Mouse (Mus musculus) neural tube, embryonic 14.5 days (tissue): ENCODE data around the gene Lrrc4. TPM values are rescaled to one million over a fixed set of nuclear protein-coding genes. Genes with fewer than 3 reads are reported as not detected.

ENCODE experiments used
- ATAC-seq: fragments of 200-750 bp; cut with Nextera tagmentation; 2 replicates; pipeline ENCODE4 v1.8.0; 2017; ENCODE audit warnings: low read depth, mild to moderate bottlenecking, moderate TSS enrichment, moderate library complexity
- H3K27ac ChIP-seq: fragments of 300-500 bp; sonication (generic); 2 replicates; pipeline ENCODE4 v1.5.1; 2014; ENCODE audit warnings: low read depth, mild to moderate bottlenecking, control low read depth, low read length, moderate library complexity, mixed read lengths
- H3K27me3 ChIP-seq: fragments of 300-500 bp; sonication (generic); 2 replicates; pipeline ENCODE4 v1.6.1; 2014; ENCODE audit warnings: low read length; ENCODE audit not compliant: control insufficient read depth, insufficient read depth
- H3K36me3 ChIP-seq: fragments of 300-500 bp; sonication (generic); 2 replicates; pipeline ENCODE4 v1.6.1; 2014; ENCODE audit warnings: low read length, mixed read lengths; ENCODE audit not compliant: control insufficient read depth, insufficient read depth
- H3K4me1 ChIP-seq: fragments of 300-500 bp; sonication (generic); 2 replicates; pipeline ENCODE4 v1.6.1; 2014; ENCODE audit warnings: low read length; ENCODE audit not compliant: control insufficient read depth, insufficient read depth
- H3K4me2 ChIP-seq: fragments of 300-500 bp; sonication (generic); 2 replicates; pipeline ENCODE4 v1.6.1; 2014; ENCODE audit warnings: mild to moderate bottlenecking, low read depth, low read length, control low read depth
- H3K4me3 ChIP-seq: fragments of 300-500 bp; sonication (generic); 2 replicates; pipeline ENCODE4 v1.5.1; 2014; ENCODE audit warnings: low read depth, low read length, control low read depth, mixed read lengths
- H3K9ac ChIP-seq: fragments of 300-500 bp; sonication (generic); replicated peaks from 2 replicates; pipeline ENCODE4 v1.6.1; 2014; ENCODE audit warnings: low read depth, mild to moderate bottlenecking, control low read depth, low read length, mixed read lengths
- H3K9me3 ChIP-seq: fragments of 300-500 bp; sonication (generic); 2 replicates; pipeline ENCODE4 v1.6.1; 2016; ENCODE audit warnings: low read length; ENCODE audit not compliant: control insufficient read depth
- WGBS: fragments of 180-500 bp; shearing (Covaris S2); extraction: QIAGEN DNeasy Blood & Tissue Kit; methylation state at CpG from one replicate; pipeline ENCODE4 v1.1.7; 2014; 5-methylcytosine and 5-hydroxymethylcytosine counted together
- polyA plus RNA-seq: library from polyadenylated mRNA; unstranded; fragments of >200 nt; fragmentation: Nextera tagmentation; extraction: Ambion mirVana; gene quantifications from 2 replicates; pipeline ENCODE4 v1.2.1, GENCODE M21; 2014

Lrrc4 gene
- polyA plus RNA-seq, 1 experiment from 2014 or later, result 11.5 TPM

GRCm38 (mm10) chr6:28678896-28679295, 152.7 kb downstream of the Lrrc4 start:
- Histone ChIP-seq H3K27me3 (no peaks in the 10 kb centered on the region), H3K4me1 (no peaks in the 10 kb centered on the region), H3K4me3 (no peak overlapping the region), H3K36me3 (no peaks in the 10 kb centered on the region), H3K9ac (no peak overlapping the region), H3K9me3 (no peaks in the 10 kb centered on the region), H3K4me2 (no peak overlapping the region), H3K27ac (no peak overlapping the region)
- 92% methylated on average over 1 of the region's 1 CpGs for WGBS
- no peak for ATAC-seq

- WGBS, result 96% methylated on average over 1 of the region's 1 CpGs
Measured at GRCm38 (mm10) chr6:28674686-28675085, 156.9 kb downstream of the Lrrc4 start.

GRCm38 (mm10) chr6:28672388-28672787, 159.2 kb downstream of the Lrrc4 start:
- ATAC-seq, result no peak
- Histone ChIP-seq H3K36me3 (no peaks in the 10 kb centered on the region), H3K9ac (no peak overlapping the region), H3K4me1 (no peaks in the 10 kb centered on the region), H3K27me3 (no peaks in the 10 kb centered on the region), H3K4me2 (no peak overlapping the region), H3K9me3 (no peaks in the 10 kb centered on the region), H3K27ac (no peak overlapping the region), H3K4me3 (no peak overlapping the region)
- 40% methylated on average over 1 of the region's 1 CpGs for WGBS

More at GRCm38 (mm10) chr6:28674686-28675085, 156.9 kb downstream of the Lrrc4 start:
- no peak overlapping the region for H3K27ac ChIP-seq
- no peaks in the 10 kb centered on the region for H3K27me3 ChIP-seq
- no peaks in the 10 kb centered on the region for H3K4me1 ChIP-seq
- H3K4me3 ChIP-seq, result no peak overlapping the region
- no peaks in the 10 kb centered on the region for H3K9me3 ChIP-seq
- H3K9ac ChIP-seq, result no peak overlapping the region
- no peak for ATAC-seq
- no peak overlapping the region for H3K4me2 ChIP-seq
- no peaks in the 10 kb centered on the region for H3K36me3 ChIP-seq

- ATAC-seq, result no peak
- H3K27ac ChIP-seq, result no peak overlapping the region
- H3K9ac ChIP-seq, result no peak overlapping the region
- H3K4me2 ChIP-seq, result no peak overlapping the region
- H3K36me3 ChIP-seq, result no peaks in the 10 kb centered on the region
- H3K9me3 ChIP-seq, result no peaks in the 10 kb centered on the region
- 90% methylated on average over 5 of the region's 5 CpGs for WGBS
- no peaks in the 10 kb centered on the region for H3K4me1 ChIP-seq
- no peaks in the 10 kb centered on the region for H3K27me3 ChIP-seq
- H3K4me3 ChIP-seq, result no peak overlapping the region
Measured at GRCm38 (mm10) chr6:28669251-28669650, 162.3 kb downstream of the Lrrc4 start.

GRCm38 (mm10) chr6:28667586-28667985, 164.0 kb downstream of the Lrrc4 start:
- WGBS, result 94% methylated on average over 1 of the region's 1 CpGs
- no peak overlapping the region for H3K9ac ChIP-seq
- H3K36me3 ChIP-seq, result no peaks in the 10 kb centered on the region
- H3K4me2 ChIP-seq, result no peak overlapping the region
- H3K27me3 ChIP-seq, result no peaks in the 10 kb centered on the region
- H3K9me3 ChIP-seq, result no peaks in the 10 kb centered on the region
- H3K4me3 ChIP-seq, result no peak overlapping the region
- ATAC-seq, result no peak
- H3K27ac ChIP-seq, result no peak overlapping the region
- no peaks in the 10 kb centered on the region for H3K4me1 ChIP-seq

- no peaks in the 10 kb centered on the region for H3K27me3 ChIP-seq
- H3K27ac ChIP-seq, result no peak overlapping the region
- no peak for ATAC-seq
- H3K9ac ChIP-seq, result no peak overlapping the region
- H3K36me3 ChIP-seq, result no peaks in the 10 kb centered on the region
- H3K4me1 ChIP-seq, result no peaks in the 10 kb centered on the region
- no peak overlapping the region for H3K4me2 ChIP-seq
- no peaks in the 10 kb centered on the region for H3K9me3 ChIP-seq
- no peak overlapping the region for H3K4me3 ChIP-seq
- 70% methylated on average over 3 of the region's 3 CpGs for WGBS
Measured at GRCm38 (mm10) chr6:28664716-28665115, 166.8 kb downstream of the Lrrc4 start.

GRCm38 (mm10) chr6:28663670-28664069, 167.9 kb downstream of the Lrrc4 start:
- Histone ChIP-seq H3K4me2 (no peak overlapping the region), H3K27me3 (no peaks in the 10 kb centered on the region), H3K27ac (no peak overlapping the region), H3K9ac (no peak overlapping the region), H3K4me1 (no peaks in the 10 kb centered on the region), H3K9me3 (no peaks in the 10 kb centered on the region), H3K4me3 (no peak overlapping the region), H3K36me3 (no peaks in the 10 kb centered on the region)
- ATAC-seq, result no peak
- WGBS, result 88% methylated on average over 5 of the region's 5 CpGs

- Histone ChIP-seq H3K27me3 (no peaks in the 10 kb centered on the region), H3K4me2 (no peak overlapping the region), H3K9me3 (no peaks in the 10 kb centered on the region), H3K27ac (no peak overlapping the region), H3K9ac (no peak overlapping the region), H3K4me3 (no peak overlapping the region), H3K4me1 (no peaks in the 10 kb centered on the region), H3K36me3 (no peaks in the 10 kb centered on the region)
- no peak for ATAC-seq
- WGBS, result 94% methylated on average over 3 of the region's 3 CpGs
Measured at GRCm38 (mm10) chr6:28663004-28663403, 168.5 kb downstream of the Lrrc4 start.

- Histone ChIP-seq H3K9ac (no peak overlapping the region), H3K9me3 (no peaks in the 10 kb centered on the region), H3K4me1 (no peaks in the 10 kb centered on the region), H3K36me3 (no peaks in the 10 kb centered on the region), H3K4me3 (no peak overlapping the region), H3K27ac (no peak overlapping the region), H3K27me3 (no peaks in the 10 kb centered on the region), H3K4me2 (no peak overlapping the region)
- ATAC-seq, result no peak
- 94% methylated on average over 5 of the region's 5 CpGs for WGBS
Measured at GRCm38 (mm10) chr6:28656511-28656910, 175.0 kb downstream of the Lrrc4 start.

- H3K4me1 ChIP-seq, result peaks cover 5% of the 10 kb centered on the region; the same call in 1 of the 2 replicates
- no peak overlapping the region for H3K9ac ChIP-seq
- H3K27ac ChIP-seq, result no peak overlapping the region
- no peak overlapping the region for H3K4me3 ChIP-seq
- no peak for ATAC-seq
- no peaks in the 10 kb centered on the region for H3K27me3 ChIP-seq
- no peaks in the 10 kb centered on the region for H3K36me3 ChIP-seq
- no peak overlapping the region for H3K4me2 ChIP-seq
- no peaks in the 10 kb centered on the region for H3K9me3 ChIP-seq
Measured at GRCm38 (mm10) chr6:28645231-28645630, 186.3 kb downstream of the Lrrc4 start.
